Mouse (Mus musculus) heart, postnatal 0 days (tissue): ENCODE results near the gene Prok2.

ENCODE experiments used
- CTCF ChIP-seq: IDR thresholded peaks from 2 replicates; pipeline ENCODE4 v1.5.1; 2016; ENCODE audit warnings: antibody characterized with exemption, control low read depth, low read depth
- EP300 ChIP-seq: IDR thresholded peaks from 2 replicates; pipeline ENCODE4 v1.6.1; 2016; ENCODE audit warnings: antibody characterized with exemption, low read depth

GRCm38 (mm10) chr6:99746275-99746674 is 20.1 kb upstream of the Prok2 start:
- no peak for TF ChIP-seq CTCF
- no peak for TF ChIP-seq EP300
